Mouse (Mus musculus) layer of hippocampus, adult 2 months (tissue): ENCODE results near the gene Slc7a11. TPM values are rescaled to one million over a fixed set of nuclear protein-coding genes. Genes with fewer than 3 reads are reported as not detected.

Experiments
- DNase-seq, 2 experiments: peaks; one replicate each; pipeline ENCODE4 v3.0.0; 2022; ENCODE audit warnings: low spot score in 2 of 2
- H3K27ac ChIP-seq: fragments of 200-600 bp; 2 replicates; pipeline ENCODE4 v1.8.1; 2022
- H3K4me3 ChIP-seq: fragments of 200-600 bp; 2 replicates; pipeline ENCODE4 v1.8.1; 2022; ENCODE audit warnings: mild to moderate bottlenecking
- CTCF ChIP-seq: fragments of 200-600 bp; conservative IDR thresholded peaks from 2 replicates; pipeline ENCODE4 v1.8.1; 2022; ENCODE audit warnings: antibody characterized with exemption, mild to moderate bottlenecking, moderate library complexity
- total RNA-seq, 2 experiments: library from RNA; stranded (reverse); gene quantifications; 2 replicates each; pipeline ENCODE4 v1.2.3; 2021

Slc7a11 gene
- total RNA-seq, 2 experiments from 2014 or later = 24.3 to 28.9 TPM

- H3K27ac ChIP-seq = no peak overlapping the region
- DNase-seq = no peak
- no peak overlapping the region for H3K4me3 ChIP-seq
- no peak for TF ChIP-seq CTCF
These were observed 122.6 kb downstream of the Slc7a11 start for GRCm38 (mm10) chr3:50320862-50321261.

GRCm38 (mm10) chr3:50318074-50318473 lies 125.3 kb downstream of the Slc7a11 start:
- Histone ChIP-seq H3K27ac (no peak overlapping the region), H3K4me3 (no peak overlapping the region)
- no peak for DNase-seq
- TF ChIP-seq CTCF = no peak

GRCm38 (mm10) chr3:50313816-50314215 lies 129.6 kb downstream of the Slc7a11 start:
- H3K4me3 ChIP-seq = no peak overlapping the region

GRCm38 (mm10) chr3:50307339-50308327 lies 135.8 kb downstream of the Slc7a11 start:
- no peak for DNase-seq
- no peak for TF ChIP-seq CTCF
- Histone ChIP-seq H3K4me3 (no peak overlapping the region), H3K27ac (no peak overlapping the region)

More at GRCm38 (mm10) chr3:50313816-50314215, 129.6 kb downstream of the Slc7a11 start:
- no peak for TF ChIP-seq CTCF
- no peak for DNase-seq
- no peak overlapping the region for H3K27ac ChIP-seq

GRCm38 (mm10) chr3:50306334-50306733 lies 137.1 kb downstream of the Slc7a11 start:
- no peak for TF ChIP-seq CTCF
- Histone ChIP-seq H3K27ac (no peak overlapping the region), H3K4me3 (no peak overlapping the region)
- DNase-seq = no peak

- Histone ChIP-seq H3K4me3 (no peak overlapping the region), H3K27ac (no peak overlapping the region)
- peak; percentile 85 for TF ChIP-seq CTCF
- DNase-seq = peak in 1 of 2 experiments; percentile 34
These were observed 139.3 kb downstream of the Slc7a11 start for GRCm38 (mm10) chr3:50304137-50304536.

GRCm38 (mm10) chr3:50302648-50303047 lies 140.8 kb downstream of the Slc7a11 start:
- no peak overlapping the region for H3K4me3 ChIP-seq
- H3K27ac ChIP-seq = no peak overlapping the region
- no peak for TF ChIP-seq CTCF
- DNase-seq = no peak

GRCm38 (mm10) chr3:50300952-50301303 lies 142.5 kb downstream of the Slc7a11 start:
- H3K4me3 ChIP-seq = no peak overlapping the region
- DNase-seq = peak; percentile 72 to 78
- H3K27ac ChIP-seq = no peak overlapping the region
- TF ChIP-seq CTCF = peak; percentile 90

- Histone ChIP-seq H3K4me3 (peak overlapping the region; percentile 7), H3K27ac (no peak overlapping the region)
- TF ChIP-seq CTCF = no peak
- no peak for DNase-seq
These were observed 143.1 kb downstream of the Slc7a11 start for GRCm38 (mm10) chr3:50300002-50300951.

- DNase-seq = no peak
- Histone ChIP-seq H3K4me3 (no peak overlapping the region), H3K27ac (no peak overlapping the region)
- TF ChIP-seq CTCF = no peak
These were observed 144.9 kb downstream of the Slc7a11 start for GRCm38 (mm10) chr3:50298366-50298991.

GRCm38 (mm10) chr3:50296956-50297355 lies 146.5 kb downstream of the Slc7a11 start:
- no peak overlapping the region for H3K4me3 ChIP-seq
- DNase-seq = no peak
- no peak overlapping the region for H3K27ac ChIP-seq
- no peak for TF ChIP-seq CTCF

- no peak for TF ChIP-seq CTCF
- Histone ChIP-seq H3K4me3 (no peak overlapping the region), H3K27ac (no peak overlapping the region)
- no peak for DNase-seq
These were observed 168.4 kb downstream of the Slc7a11 start for GRCm38 (mm10) chr3:50275023-50275422.
